Mouse (Mus musculus) forebrain, embryonic 14.5 days (tissue): Measurements from ENCODE around the gene Spint2. TPM values are rescaled to one million over a fixed set of nuclear protein-coding genes. Genes with fewer than 3 reads are reported as not detected.

Experiments
- ATAC-seq: fragments of 200-750 bp; cut with Nextera tagmentation; 2 replicates; pipeline ENCODE4 v1.8.0; 2017; ENCODE audit warnings: mild to moderate bottlenecking, moderate library complexity
- DNase-seq: peaks from one replicate; pipeline ENCODE4 v3.0.0-alpha.2; 2015; ENCODE audit warnings: low spot score
- H3K27ac ChIP-seq: fragments of 300-500 bp; sonication (generic); 2 replicates; pipeline ENCODE4 v1.5.1; 2014; ENCODE audit warnings: low read depth, mild to moderate bottlenecking, control low read depth, low read length, moderate library complexity
- H3K27me3 ChIP-seq: fragments of 300-500 bp; sonication (generic); replicated peaks from 2 replicates; pipeline ENCODE4 v1.6.1; 2014; ENCODE audit warnings: low read length, control low read depth, mixed read lengths; ENCODE audit not compliant: control insufficient read depth, insufficient read depth
- H3K36me3 ChIP-seq: fragments of 300-500 bp; sonication (generic); 2 replicates; pipeline ENCODE4 v1.6.1; 2014; ENCODE audit warnings: low read length, control low read depth; ENCODE audit not compliant: control insufficient read depth, insufficient read depth
- H3K4me1 ChIP-seq: fragments of 300-500 bp; sonication (generic); 2 replicates; pipeline ENCODE4 v1.6.1; 2014; ENCODE audit warnings: antibody characterized with exemption, low read length, control low read depth; ENCODE audit not compliant: control insufficient read depth, insufficient read depth
- H3K4me2 ChIP-seq: fragments of 300-500 bp; sonication (generic); 2 replicates; pipeline ENCODE4 v1.6.1; 2014; ENCODE audit warnings: mild to moderate bottlenecking, control low read depth, low read length
- H3K4me3 ChIP-seq: fragments of 300-500 bp; sonication (generic); 2 replicates; pipeline ENCODE4 v1.5.1; 2014; ENCODE audit warnings: low read depth, low read length, control low read depth
- H3K9ac ChIP-seq: fragments of 300-500 bp; sonication (generic); 2 replicates; pipeline ENCODE4 v1.6.1; 2014; ENCODE audit warnings: mild to moderate bottlenecking, low read length, control low read depth, moderate library complexity
- H3K9me3 ChIP-seq: fragments of 300-500 bp; sonication (generic); replicated peaks from 2 replicates; pipeline ENCODE4 v1.6.1; 2016; ENCODE audit warnings: low read length, control low read depth, mixed read lengths; ENCODE audit not compliant: control insufficient read depth
- WGBS: fragments of 180-500 bp; shearing (Covaris S2); extraction: QIAGEN DNeasy Blood & Tissue Kit; methylation state at CpG from one replicate; pipeline ENCODE4 v1.1.7; 2014; 5-methylcytosine and 5-hydroxymethylcytosine counted together
- polyA plus RNA-seq: library from polyadenylated mRNA; unstranded; fragments of >200 nt; fragmentation: Nextera tagmentation; extraction: Ambion mirVana; gene quantifications from 2 replicates; pipeline ENCODE4 v1.2.1, GENCODE M21; 2014

Gene Spint2
- polyA plus RNA-seq, 1 experiment from 2014 or later = 46.6 TPM

DNA sequence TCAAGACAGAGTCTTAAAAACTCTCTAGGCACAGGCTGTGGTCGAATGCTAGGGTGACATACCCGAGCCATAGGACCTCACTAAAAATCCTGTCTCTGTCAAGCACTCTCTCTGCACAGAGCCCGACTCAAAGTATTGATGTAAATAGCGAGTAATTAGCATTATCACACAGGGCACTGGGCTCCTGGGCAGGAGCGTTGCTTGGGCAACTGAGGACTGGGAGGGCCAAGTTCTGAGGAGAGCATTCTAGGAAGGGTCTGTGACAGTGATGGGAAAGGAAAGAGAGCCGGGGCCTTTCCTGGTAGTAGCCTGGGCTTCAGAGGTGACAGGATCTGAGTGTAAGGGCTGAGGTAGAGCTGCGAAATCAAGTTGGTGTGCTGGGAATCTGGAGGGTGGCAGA is 24.4 kb upstream of the Spint2 start:
- Histone ChIP-seq H3K27me3 (no peaks in the 10 kb centered on the region), H3K4me1 (peaks cover 26% of the 10 kb centered on the region), H3K9ac (peak overlapping the region; percentile 86; the same call in 1 of the 2 replicates), H3K4me2 (peak overlapping the region; percentile 95), H3K27ac (peak overlapping the region; percentile 93), H3K9me3 (no peaks in the 10 kb centered on the region), H3K4me3 (peak overlapping the region; percentile 74), H3K36me3 (peaks cover 7% of the 10 kb centered on the region)
- no peak for DNase-seq
- no peak for ATAC-seq
- 11% methylated on average over 7 of the region's 7 CpGs for WGBS

GRCm38 (mm10) chr7:29305263-29305988 is 23.7 kb upstream of the Spint2 start:
- no peaks in the 10 kb centered on the region for H3K9me3 ChIP-seq
- peak overlapping the region; percentile 86 for H3K9ac ChIP-seq
- WGBS = 11% methylated on average over 9 of the region's 9 CpGs
- peak overlapping the region; percentile 93 for H3K27ac ChIP-seq
- H3K36me3 ChIP-seq = peaks cover 5% of the 10 kb centered on the region; the same call in 1 of the 2 replicates
- DNase-seq = no peak
- H3K4me3 ChIP-seq = peak overlapping the region; percentile 74
- ATAC-seq = no peak
- H3K4me1 ChIP-seq = peaks cover 26% of the 10 kb centered on the region
- H3K4me2 ChIP-seq = peak overlapping the region; percentile 95
- no peaks in the 10 kb centered on the region for H3K27me3 ChIP-seq

DNA sequence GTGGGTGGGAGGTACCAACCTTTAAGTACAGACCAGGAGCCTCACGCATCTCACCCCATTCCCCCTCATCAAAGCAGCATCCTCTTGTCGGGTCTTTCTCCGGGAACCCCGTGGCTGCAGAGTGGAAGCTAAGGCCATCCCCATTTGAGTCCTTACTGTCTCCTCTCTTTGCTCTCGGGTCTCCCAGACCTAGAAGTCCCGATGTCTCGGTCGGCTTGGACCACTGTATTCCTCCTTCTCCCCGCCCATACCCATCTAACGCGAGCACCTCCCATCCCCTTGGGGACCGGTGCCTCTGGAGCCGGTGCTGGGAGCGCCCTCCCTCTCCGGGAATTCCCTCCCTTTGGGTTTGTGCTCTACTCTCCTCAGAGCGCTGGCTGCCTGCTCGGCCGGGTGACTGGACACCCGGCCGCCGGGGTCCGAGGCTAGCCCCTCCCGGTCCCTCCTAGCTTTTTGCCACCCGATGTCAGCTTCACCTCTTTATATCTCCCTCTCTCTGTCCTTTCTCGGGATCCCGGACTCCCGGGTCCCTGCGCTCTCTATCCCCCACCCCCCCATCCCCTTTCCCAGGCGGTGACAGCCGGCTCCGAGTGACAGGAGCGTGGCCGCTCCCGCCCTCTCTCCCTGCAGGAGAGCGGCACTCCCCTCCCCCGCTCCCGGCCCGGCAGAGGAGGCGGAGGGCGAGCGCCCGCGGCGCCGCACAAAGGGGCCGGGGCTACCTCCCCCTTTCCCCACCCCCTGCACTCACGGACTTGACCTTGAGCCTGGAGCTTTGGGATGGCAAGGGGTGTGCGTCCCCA is 23.0 kb upstream of the Spint2 start:
- DNase-seq = peak; percentile 70
- Histone ChIP-seq H3K27me3 (no peaks in the 10 kb centered on the region), H3K9ac (peak overlapping the region; percentile 86), H3K27ac (peak overlapping the region; percentile 93), H3K9me3 (no peaks in the 10 kb centered on the region), H3K36me3 (peaks cover 3% of the 10 kb centered on the region; the same call in 1 of the 2 replicates), H3K4me1 (peaks cover 21% of the 10 kb centered on the region), H3K4me3 (peak overlapping the region; percentile 74), H3K4me2 (peak overlapping the region; percentile 95)
- 2% methylated on average over 46 of the region's 48 CpGs for WGBS
- ATAC-seq = no peak

GRCm38 (mm10) chr7:29303738-29304462 is 22.2 kb upstream of the Spint2 start, which contains the start of gene Dpf1:
Gene Dpf1, plus strand, starts transcription at chr7:29303951.
- Histone ChIP-seq H3K4me1 (peaks cover 20% of the 10 kb centered on the region), H3K27me3 (no peaks in the 10 kb centered on the region), H3K9ac (peak within 1 kb of the TSS; percentile 86), H3K36me3 (no peaks in the 10 kb centered on the region), H3K9me3 (no peaks in the 10 kb centered on the region), H3K4me3 (peak within 1 kb of the TSS; percentile 74), H3K27ac (peak within 1 kb of the TSS; percentile 93), H3K4me2 (peak within 1 kb of the TSS; percentile 95)
- peak; percentile 92 for ATAC-seq
- peak; percentile 98 for DNase-seq
- WGBS = under 1% methylated on average over 62 of the region's 67 CpGs

GRCm38 (mm10) chr7:29302641-29303040 is 20.9 kb upstream of the Spint2 start:
- ATAC-seq = no peak
- Histone ChIP-seq H3K27ac (no peak overlapping the region), H3K36me3 (no peaks in the 10 kb centered on the region), H3K4me3 (no peak overlapping the region), H3K4me1 (peaks cover 20% of the 10 kb centered on the region), H3K27me3 (no peaks in the 10 kb centered on the region), H3K9me3 (no peaks in the 10 kb centered on the region), H3K4me2 (no peak overlapping the region), H3K9ac (no peak overlapping the region)
- DNase-seq = no peak
- 67% methylated on average over 7 of the region's 7 CpGs for WGBS

DNA sequence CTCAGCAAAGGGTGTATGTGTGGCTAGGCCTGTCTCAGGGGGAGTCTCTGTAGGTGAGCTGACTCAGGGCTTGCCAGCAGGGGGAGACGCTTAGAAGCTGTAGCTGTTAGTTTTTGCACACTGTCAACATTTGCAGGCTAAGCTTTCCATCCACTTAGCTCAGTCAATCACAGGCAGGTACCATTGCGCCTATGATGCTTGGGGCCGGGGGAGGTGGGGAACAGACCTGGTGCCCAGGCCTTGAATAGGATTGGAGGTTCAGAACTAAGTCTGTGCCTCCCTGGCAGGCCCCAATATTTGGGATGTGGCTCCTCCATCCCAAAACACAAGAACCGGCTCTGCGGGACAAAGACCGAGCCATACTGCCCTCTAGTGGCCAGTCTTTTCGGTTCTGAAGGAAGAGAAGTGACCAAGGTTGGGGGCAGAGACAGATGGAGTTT is 19.4 kb upstream of the Spint2 start:
- no peak overlapping the region for H3K4me3 ChIP-seq
- peaks cover 13% of the 10 kb centered on the region for H3K4me1 ChIP-seq
- DNase-seq (peak; percentile 89), ATAC-seq (no peak; the same call in 1 of the 2 replicates)
- no peak overlapping the region for H3K27ac ChIP-seq
- H3K9me3 ChIP-seq = no peaks in the 10 kb centered on the region
- H3K36me3 ChIP-seq = no peaks in the 10 kb centered on the region
- H3K9ac ChIP-seq = peak overlapping the region; percentile 46; the same call in 1 of the 2 replicates
- H3K4me2 ChIP-seq = peak overlapping the region; percentile 30
- no peaks in the 10 kb centered on the region for H3K27me3 ChIP-seq
- WGBS = 1% methylated on average over 7 of the region's 7 CpGs

DNA sequence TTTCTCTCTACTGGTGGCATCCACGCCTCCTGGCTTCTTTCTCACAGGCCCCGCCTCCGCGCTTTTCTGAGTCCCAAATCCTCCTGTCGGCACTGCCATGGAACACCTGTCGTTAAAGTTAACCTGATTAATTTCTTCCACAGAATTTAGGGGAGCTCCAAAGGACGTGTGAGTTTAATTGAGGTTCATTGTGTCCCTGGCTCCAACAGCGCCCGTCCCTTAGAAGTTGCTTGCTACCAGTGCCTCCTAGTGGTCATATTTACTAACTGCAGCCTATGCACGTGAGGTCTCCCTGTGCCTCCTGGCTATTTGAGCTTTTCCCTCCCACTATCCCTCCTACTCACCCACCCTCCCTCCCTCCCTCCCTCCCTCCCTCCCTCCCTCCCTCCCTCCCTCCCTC is 15.3 kb upstream of the Spint2 start:
- H3K4me2 ChIP-seq = no peak overlapping the region
- H3K27me3 ChIP-seq = no peaks in the 10 kb centered on the region
- no peak overlapping the region for H3K9ac ChIP-seq
- H3K4me1 ChIP-seq = peaks cover 19% of the 10 kb centered on the region; the same call in 1 of the 2 replicates
- 0 out of 2 replicates have a peak, but pooled peaks have one; percentile 10 for ATAC-seq
- no peaks in the 10 kb centered on the region for H3K36me3 ChIP-seq
- H3K9me3 ChIP-seq = no peaks in the 10 kb centered on the region
- no peak overlapping the region for H3K27ac ChIP-seq
- H3K4me3 ChIP-seq = no peak overlapping the region
- WGBS = 13% methylated on average over 10 of the region's 10 CpGs
- peak; percentile 90 for DNase-seq

- WGBS = 84% methylated on average over 24 of the region's 24 CpGs
- ATAC-seq (no peak), DNase-seq (no peak)
- no peaks in the 10 kb centered on the region for H3K27me3 ChIP-seq
- H3K4me3 ChIP-seq = no peak overlapping the region
- no peak overlapping the region for H3K4me2 ChIP-seq
- no peak overlapping the region for H3K9ac ChIP-seq
- peaks cover 23% of the 10 kb centered on the region; the same call in 1 of the 2 replicates for H3K4me1 ChIP-seq
- H3K9me3 ChIP-seq = no peaks in the 10 kb centered on the region
- H3K27ac ChIP-seq = no peak overlapping the region
- no peaks in the 10 kb centered on the region for H3K36me3 ChIP-seq
Measured at GRCm38 (mm10) chr7:29295861-29296647, 14.3 kb upstream of the Spint2 start.
